Mouse (Mus musculus) limb, embryonic 13.5 days (tissue): Measurements from ENCODE around the gene Klhl22. TPM values are rescaled to one million over a fixed set of nuclear protein-coding genes. Genes with fewer than 3 reads are reported as not detected.

ENCODE experiments used
- ATAC-seq: fragments of 200-750 bp; cut with Nextera tagmentation; 2 replicates; pipeline ENCODE4 v1.8.0; 2017; ENCODE audit warnings: low read depth, moderate number of reproducible peaks, moderate TSS enrichment; ENCODE audit not compliant: low FRiP score
- H3K27ac ChIP-seq: fragments of 300-500 bp; sonication (generic); 2 replicates; pipeline ENCODE4 v1.5.1; 2015; ENCODE audit warnings: inconsistent platforms, mild to moderate bottlenecking, moderate library complexity
- H3K27me3 ChIP-seq: fragments of 300-500 bp; sonication (generic); 2 replicates; pipeline ENCODE4 v1.6.1; 2015; ENCODE audit warnings: mild to moderate bottlenecking, inconsistent platforms
- H3K36me3 ChIP-seq: fragments of 300-500 bp; sonication (generic); 2 replicates; pipeline ENCODE4 v1.6.1; 2015; ENCODE audit warnings: inconsistent platforms, mild to moderate bottlenecking, moderate library complexity
- H3K4me1 ChIP-seq: fragments of 300-500 bp; sonication (generic); 2 replicates; pipeline ENCODE4 v1.6.1; 2015; ENCODE audit warnings: inconsistent platforms
- H3K4me2 ChIP-seq: fragments of 300-500 bp; sonication (generic); replicated peaks from 2 replicates; pipeline ENCODE4 v1.6.1; 2015; ENCODE audit warnings: inconsistent platforms, mild to moderate bottlenecking, moderate library complexity
- H3K4me3 ChIP-seq: fragments of 300-500 bp; sonication (generic); 2 replicates; pipeline ENCODE4 v1.5.1; 2015; ENCODE audit warnings: moderate library complexity, mild to moderate bottlenecking, inconsistent platforms
- H3K9ac ChIP-seq: fragments of 300-500 bp; sonication (generic); 2 replicates; pipeline ENCODE4 v1.6.1; 2015; ENCODE audit warnings: mild to moderate bottlenecking, inconsistent platforms
- H3K9me3 ChIP-seq: fragments of 300-500 bp; sonication (generic); 2 replicates; pipeline ENCODE4 v1.6.1; 2016; ENCODE audit warnings: inconsistent platforms
- WGBS: fragments of 180-500 bp; shearing (Covaris S2); methylation state at CpG from one replicate; pipeline ENCODE4 v1.1.7; 2015; 5-methylcytosine and 5-hydroxymethylcytosine counted together
- polyA plus RNA-seq: library from polyadenylated mRNA; unstranded; fragments of >200 nt; fragmentation: Nextera tagmentation; extraction: Ambion mirVana; gene quantifications from 2 replicates; pipeline ENCODE4 v1.2.1, GENCODE M21; 2015

Klhl22 gene
- polyA plus RNA-seq, 1 experiment from 2014 or later, result 106 TPM

DNA sequence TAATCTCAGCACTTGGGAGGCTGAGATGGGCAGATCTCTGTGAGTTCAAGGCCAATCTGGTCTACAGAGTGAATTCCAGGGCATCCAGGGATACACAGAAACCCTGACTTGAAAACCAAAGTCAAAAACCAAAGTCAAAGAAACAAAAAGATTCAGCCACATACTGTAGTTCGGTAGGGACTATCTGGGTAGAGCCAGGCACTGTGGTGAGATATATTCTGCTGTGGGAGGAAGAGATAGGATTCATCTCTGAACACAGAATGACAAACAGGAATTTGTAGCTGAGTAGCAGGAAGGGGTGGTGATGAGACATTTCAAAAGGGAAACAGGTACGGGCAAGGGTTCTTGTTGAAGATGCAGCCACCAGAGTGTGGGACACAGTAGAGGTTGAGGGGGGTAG lies 68.8 kb downstream of the Klhl22 start:
- no peaks in the 10 kb centered on the region for H3K9me3 ChIP-seq
- no peak overlapping the region for H3K4me3 ChIP-seq
- H3K27me3 ChIP-seq, result peaks cover 33% of the 10 kb centered on the region
- H3K9ac ChIP-seq, result no peak overlapping the region
- 88% methylated on average over 2 of the region's 2 CpGs for WGBS
- H3K4me1 ChIP-seq, result peaks cover 12% of the 10 kb centered on the region
- no peaks in the 10 kb centered on the region for H3K36me3 ChIP-seq
- H3K27ac ChIP-seq, result no peak overlapping the region
- no peak for ATAC-seq
- H3K4me2 ChIP-seq, result no peak overlapping the region

GRCm38 (mm10) chr16:17828867-17829266 lies 69.4 kb downstream of the Klhl22 start:
- Histone ChIP-seq H3K4me2 (no peak overlapping the region), H3K27ac (no peak overlapping the region), H3K4me3 (no peak overlapping the region), H3K9me3 (no peaks in the 10 kb centered on the region), H3K27me3 (peaks cover 39% of the 10 kb centered on the region), H3K36me3 (no peaks in the 10 kb centered on the region), H3K9ac (no peak overlapping the region), H3K4me1 (peaks cover 14% of the 10 kb centered on the region)
- no peak for ATAC-seq
- 33% methylated on average over 3 of the region's 3 CpGs for WGBS

GRCm38 (mm10) chr16:17830385-17831178 lies 71.2 kb downstream of the Klhl22 start:
- no peak overlapping the region for H3K4me2 ChIP-seq
- no peak for ATAC-seq
- H3K27me3 ChIP-seq, result peaks cover 56% of the 10 kb centered on the region
- no peaks in the 10 kb centered on the region for H3K9me3 ChIP-seq
- H3K9ac ChIP-seq, result no peak overlapping the region
- no peaks in the 10 kb centered on the region for H3K36me3 ChIP-seq
- no peak overlapping the region for H3K4me3 ChIP-seq
- no peak overlapping the region for H3K27ac ChIP-seq
- WGBS, result 59% methylated on average over 10 of the region's 10 CpGs
- H3K4me1 ChIP-seq, result peaks cover 21% of the 10 kb centered on the region

- no peaks in the 10 kb centered on the region for H3K36me3 ChIP-seq
- no peak overlapping the region for H3K4me2 ChIP-seq
- no peaks in the 10 kb centered on the region for H3K9me3 ChIP-seq
- peak overlapping the region; percentile 1; the same call in 1 of the 2 replicates for H3K4me3 ChIP-seq
- no peak overlapping the region for H3K9ac ChIP-seq
- 15% methylated on average over 11 of the region's 11 CpGs for WGBS
- no peak overlapping the region for H3K27ac ChIP-seq
- H3K27me3 ChIP-seq, result peaks cover 68% of the 10 kb centered on the region
- peaks cover 22% of the 10 kb centered on the region for H3K4me1 ChIP-seq
- ATAC-seq, result no peak
These were observed 72.4 kb downstream of the Klhl22 start for GRCm38 (mm10) chr16:17831781-17832180.

- Histone ChIP-seq H3K4me2 (peak within 1 kb of the TSS; percentile 99), H3K36me3 (0 out of 2 replicates have a peak, but pooled peaks cover 2% of the 10 kb centered on the region), H3K27me3 (peaks cover 79% of the 10 kb centered on the region), H3K4me3 (peak within 1 kb of the TSS; percentile 66), H3K9ac (peak within 1 kb of the TSS; percentile 78), H3K4me1 (peaks cover 22% of the 10 kb centered on the region), H3K9me3 (no peaks in the 10 kb centered on the region), H3K27ac (no peak within 1 kb of the TSS; the same call in 1 of the 2 replicates)
- no peak for ATAC-seq
- 29% methylated on average over 7 of the region's 7 CpGs for WGBS
These were observed 73.4 kb downstream of the Klhl22 start, which contains the start of gene B830017H08Rik for GRCm38 (mm10) chr16:17832821-17833220. Gene B830017H08Rik, plus strand, starts transcription at chr16:17833121.

DNA sequence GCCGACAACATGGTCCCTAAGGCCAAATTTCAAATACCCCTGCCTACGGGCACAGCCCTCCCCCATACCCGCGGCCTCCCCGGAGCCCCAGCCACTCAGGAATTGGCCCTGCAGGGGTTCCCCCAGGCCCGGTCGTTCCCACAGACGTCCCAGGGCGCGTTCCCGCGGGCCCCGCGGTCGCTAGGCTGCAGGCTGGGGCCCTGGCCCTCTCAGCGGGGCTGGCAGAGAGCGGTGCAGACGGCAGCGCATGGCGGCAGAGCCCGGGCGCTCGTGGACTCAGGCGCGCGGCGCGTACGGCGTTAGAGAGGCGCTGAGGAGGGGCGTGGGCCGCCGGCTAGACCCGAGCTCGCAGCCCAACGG lies 73.9 kb downstream of the Klhl22 start:
- no peaks in the 10 kb centered on the region for H3K9me3 ChIP-seq
- 0 out of 2 replicates have a peak, but pooled peaks cover 3% of the 10 kb centered on the region for H3K36me3 ChIP-seq
- no peak overlapping the region; the same call in 1 of the 2 replicates for H3K27ac ChIP-seq
- peak overlapping the region; percentile 66 for H3K4me3 ChIP-seq
- peak overlapping the region; percentile 78 for H3K9ac ChIP-seq
- WGBS, result under 1% methylated on average over 37 of the region's 37 CpGs
- peak; percentile 59 for ATAC-seq
- H3K4me2 ChIP-seq, result peak overlapping the region; percentile 99
- peaks cover 82% of the 10 kb centered on the region for H3K27me3 ChIP-seq
- peaks cover 22% of the 10 kb centered on the region for H3K4me1 ChIP-seq

DNA sequence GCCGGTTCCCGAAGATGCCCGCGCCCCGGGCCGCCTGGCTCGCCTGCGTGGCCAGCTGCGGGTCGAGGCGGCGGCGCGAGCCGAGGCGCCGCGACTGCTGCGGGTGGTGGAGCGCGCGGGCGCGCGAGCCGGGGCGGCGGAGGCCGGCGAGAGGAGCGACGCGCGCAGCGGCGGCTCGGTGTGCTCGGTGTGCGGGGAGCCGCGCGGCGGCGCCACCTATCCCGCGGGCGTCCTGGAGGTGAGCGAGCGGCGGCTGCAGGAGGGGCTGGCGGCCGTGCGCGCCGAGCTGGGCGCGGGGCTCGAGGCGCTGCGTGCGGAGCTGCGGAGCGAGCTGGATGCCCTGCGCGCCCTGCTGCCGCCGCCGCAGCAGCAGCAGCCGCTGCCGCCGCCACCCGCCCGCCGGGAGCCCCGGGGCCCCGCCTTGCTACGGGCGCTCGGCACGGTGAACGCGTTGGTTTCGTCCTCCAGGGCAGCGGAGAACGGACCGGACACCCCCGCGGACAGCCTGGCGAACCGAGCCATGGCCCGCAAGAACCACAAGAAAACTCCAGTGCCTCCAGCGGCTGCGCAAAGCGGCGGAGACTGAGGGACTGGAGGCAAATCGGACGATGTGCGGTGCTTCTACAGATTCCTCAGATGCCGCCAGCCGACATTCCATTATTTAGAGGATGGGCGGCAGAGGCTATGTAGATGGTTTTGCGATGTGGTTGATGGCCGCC lies 74.4 kb downstream of the Klhl22 start:
- ATAC-seq, result peak; percentile 62
- Histone ChIP-seq H3K9ac (peak overlapping the region; percentile 78), H3K27me3 (peaks cover 82% of the 10 kb centered on the region), H3K9me3 (no peaks in the 10 kb centered on the region), H3K27ac (no peak overlapping the region; the same call in 1 of the 2 replicates), H3K4me2 (peak overlapping the region; percentile 99), H3K4me1 (peaks cover 22% of the 10 kb centered on the region), H3K4me3 (peak overlapping the region; percentile 66), H3K36me3 (0 out of 2 replicates have a peak, but pooled peaks cover 7% of the 10 kb centered on the region)
- under 1% methylated on average over 74 of the region's 103 CpGs for WGBS

DNA sequence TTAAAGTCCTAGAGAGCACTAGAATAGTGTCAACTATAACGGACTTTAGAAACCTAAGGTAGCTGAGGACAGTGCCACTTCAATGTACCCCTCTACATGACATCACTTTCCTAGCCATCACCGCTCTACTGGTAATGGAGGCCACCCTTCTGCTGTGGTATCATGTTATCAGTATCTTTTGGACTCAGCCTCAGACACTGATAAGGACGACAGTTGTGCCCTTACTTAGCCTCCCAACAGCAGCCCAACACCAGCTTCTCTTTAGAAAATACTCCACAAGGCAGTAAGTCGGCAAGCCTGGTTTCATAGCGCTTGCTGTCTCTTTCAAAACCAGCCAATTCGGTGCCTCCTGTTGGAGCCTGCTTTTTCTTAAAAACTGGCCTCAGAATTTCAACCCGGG lies 75.1 kb downstream of the Klhl22 start:
- Histone ChIP-seq H3K9ac (peak overlapping the region; percentile 78; the same call in 1 of the 2 replicates), H3K27me3 (peaks cover 82% of the 10 kb centered on the region), H3K4me2 (peak overlapping the region; percentile 99), H3K9me3 (no peaks in the 10 kb centered on the region), H3K4me1 (peaks cover 22% of the 10 kb centered on the region), H3K36me3 (0 out of 2 replicates have a peak, but pooled peaks cover 8% of the 10 kb centered on the region), H3K4me3 (peak overlapping the region; percentile 66), H3K27ac (no peak overlapping the region)
- WGBS, result 50% methylated on average over 7 of the region's 7 CpGs
- no peak for ATAC-seq

DNA sequence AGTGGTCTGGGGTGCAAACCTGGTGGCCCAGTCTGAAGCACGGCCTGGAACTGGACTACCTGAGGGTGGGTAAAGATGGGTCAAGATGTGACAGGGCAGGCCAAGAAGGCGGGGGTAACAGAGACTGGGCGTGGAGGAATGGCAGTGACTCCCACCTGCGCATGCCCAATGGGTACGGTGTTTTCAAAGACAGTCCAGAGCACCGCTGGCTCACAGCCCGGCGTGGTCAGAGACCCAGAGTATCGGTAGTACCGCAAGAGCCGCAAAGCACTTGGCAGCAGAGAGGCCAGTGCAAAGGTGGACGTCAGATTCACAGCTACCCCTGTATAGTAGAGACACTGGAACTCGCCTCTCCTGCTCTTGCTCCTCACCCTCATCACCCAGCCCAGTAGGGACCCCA lies 76.1 kb downstream of the Klhl22 start:
- peaks cover 77% of the 10 kb centered on the region for H3K27me3 ChIP-seq
- H3K36me3 ChIP-seq, result peaks cover 18% of the 10 kb centered on the region
- H3K27ac ChIP-seq, result no peak overlapping the region
- no peak for ATAC-seq
- WGBS, result 50% methylated on average over 13 of the region's 13 CpGs
- H3K4me2 ChIP-seq, result no peak overlapping the region
- H3K4me1 ChIP-seq, result peaks cover 22% of the 10 kb centered on the region
- H3K9ac ChIP-seq, result no peak overlapping the region
- H3K4me3 ChIP-seq, result no peak overlapping the region
- no peaks in the 10 kb centered on the region for H3K9me3 ChIP-seq

- Histone ChIP-seq H3K27ac (0 out of 2 replicates have a peak within 1 kb of the TSS, but pooled peaks have one; percentile 4), H3K4me1 (peaks cover 11% of the 10 kb centered on the region), H3K9me3 (no peaks in the 10 kb centered on the region), H3K4me2 (no peak within 1 kb of the TSS), H3K36me3 (peaks cover 43% of the 10 kb centered on the region), H3K27me3 (peaks cover 51% of the 10 kb centered on the region), H3K4me3 (no peak within 1 kb of the TSS), H3K9ac (no peak within 1 kb of the TSS; the same call in 1 of the 2 replicates)
- 70% methylated on average over 6 of the region's 6 CpGs for WGBS
- no peak for ATAC-seq
These were observed 78.6 kb downstream of the Klhl22 start, which contains the start of gene Car15 for GRCm38 (mm10) chr16:17838051-17838450. Gene Car15, minus strand, starts transcription at chr16:17838364.

- Histone ChIP-seq H3K36me3 (peaks cover 63% of the 10 kb centered on the region), H3K27me3 (peaks cover 32% of the 10 kb centered on the region), H3K4me3 (no peak overlapping the region), H3K9ac (no peak overlapping the region), H3K4me2 (no peak overlapping the region), H3K27ac (no peak overlapping the region), H3K4me1 (0 out of 2 replicates have a peak, but pooled peaks cover 2% of the 10 kb centered on the region), H3K9me3 (no peaks in the 10 kb centered on the region)
- 82% methylated on average over 4 of the region's 4 CpGs for WGBS
- ATAC-seq, result no peak
These were observed 80.6 kb downstream of the Klhl22 start for GRCm38 (mm10) chr16:17839976-17840375.

DNA sequence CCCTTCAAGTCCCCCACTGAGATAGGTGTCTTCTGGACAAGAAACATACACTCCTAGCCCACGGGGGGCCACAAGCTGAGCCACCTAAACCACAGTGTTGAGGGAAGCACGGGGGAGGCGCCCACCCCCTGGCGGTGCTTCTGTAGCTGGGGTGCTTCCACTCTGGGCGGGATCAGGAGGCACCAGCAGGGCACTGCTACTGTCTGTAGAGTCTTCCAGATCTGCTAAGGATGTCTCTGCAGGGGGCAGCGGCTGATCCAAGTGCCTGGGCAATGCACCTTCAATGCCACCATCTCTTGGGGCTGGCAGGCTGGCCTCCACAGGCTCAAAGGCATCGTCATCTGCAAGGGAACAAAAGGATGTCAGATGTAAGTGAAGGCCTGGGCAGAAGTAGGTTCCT lies 83.0 kb downstream of the Klhl22 start:
- H3K4me2 ChIP-seq, result no peak overlapping the region
- H3K27me3 ChIP-seq, result peaks cover 7% of the 10 kb centered on the region
- no peaks in the 10 kb centered on the region for H3K9me3 ChIP-seq
- H3K4me1 ChIP-seq, result no peaks in the 10 kb centered on the region
- no peak overlapping the region for H3K9ac ChIP-seq
- ATAC-seq, result no peak
- no peak overlapping the region for H3K27ac ChIP-seq
- WGBS, result 93% methylated on average over 7 of the region's 7 CpGs
- peaks cover 87% of the 10 kb centered on the region for H3K36me3 ChIP-seq
- no peak overlapping the region for H3K4me3 ChIP-seq
